20 mouse cellular contexts compared by ENCODE assay signal in genomic region chr5:21358648-21359047, GRCm38 (mm10). TPM values are rescaled to one million over a fixed set of nuclear protein-coding genes. Genes with fewer than 3 reads are reported as not detected.
DNase-seq lines count a peak whose midpoint lies in the region; TF ChIP-seq lines count a peak whose summit lies in the region.
"Had no signal": no experiment of that assay in that cellular context is flagged by ENCODE, and none has a peak within 500 bp of the region (broad histone marks: within the 10 kb centered on the region; RNA-seq: fewer than 3 reads in every experiment).

No protein-coding gene starts in this region.

- TF ChIP-seq RAD21 in CH12.LX (IDR thresholded peaks at IDR 0.05; ENCODE audit: low read depth, low read length), result no peak

- H3K27me3 ChIP-seq in CH12.LX (replicated peaks), result no peaks in the 10 kb centered on the region
- no peaks in the 10 kb centered on the region for H3K27me3 ChIP-seq in forebrain, embryonic 10.5 days (ENCODE audit: poor library complexity, severe bottlenecking)

- H3K79me2 ChIP-seq in CH12.LX (replicated peaks; ENCODE audit: control insufficient read depth, extremely low read depth, insufficient read depth, poor library complexity, severe bottlenecking) (no peaks in the 10 kb centered on the region), macrophage (ENCODE audit: inconsistent target) (no peaks in the 10 kb centered on the region)

- TF ChIP-seq POLR2A in CH12.LX (IDR thresholded peaks at IDR 0.05; ENCODE audit: low read depth, low read length), result no peak
- TF ChIP-seq POLR2A in bone marrow macrophage, adult 2 months (IDR thresholded peaks at IDR 0.05; ENCODE audit: borderline replicate concordance, low read depth, low read length), result no peak

- no peak overlapping the region for H3K9ac ChIP-seq in CH12.LX (ENCODE audit: insufficient read depth, low read depth)

- 58% methylated on average over 3 of the region's 3 CpGs for WGBS in macrophage (ENCODE audit: missing documents)
- WGBS in forebrain, embryonic 10.5 days, result 87% methylated on average over 3 of the region's 3 CpGs

- in situ Hi-C loops in CH12.LX (cut with MboI; ENCODE audit: low pct_ligation_motif_present, low pct_unique_long_range_greater_than_20kb, low sequenced_read_pairs), result no loop called here

- H3K4me2 ChIP-seq in CH12.LX (ENCODE audit: insufficient read depth, low read depth, poor library complexity, severe bottlenecking), result no peak overlapping the region

- H3K9me3 ChIP-seq in CH12.LX (replicated peaks; ENCODE audit: low read length), result peaks cover 3% of the 10 kb centered on the region
- no peaks in the 10 kb centered on the region for H3K9me3 ChIP-seq in forebrain, embryonic 10.5 days

- peak; percentile 63; the same call in 1 of the 2 replicates for TF ChIP-seq EP300 in CH12.LX (IDR thresholded peaks at IDR 0.05; ENCODE audit: low read length)

- H3K4me3 ChIP-seq in CH12.LX (replicated peaks in 1 of 3; ENCODE audit: low read depth in 2 of 3, low read length in 2 of 3, poor library complexity in 1 of 3) (no peak overlapping the region), macrophage (ENCODE audit: inconsistent target) (no peak overlapping the region)
- H3K4me3 ChIP-seq in bone marrow macrophage, adult 2 months (ENCODE audit: insufficient read depth, low read length), result no peak overlapping the region
- H3K4me3 ChIP-seq in forebrain, embryonic 10.5 days, result no peak overlapping the region

- dilution Hi-C loops in CH12.LX (cut with MboI; ENCODE audit: extremely low pct_ligation_motif_present, extremely low pct_unique_long_range_greater_than_20kb, low sequenced_read_pairs), result no loop called here

- no peak for TF ChIP-seq CTCF in CH12.LX (conservative IDR thresholded peaks at IDR 0.05 in 1 of 2, IDR thresholded peaks at IDR 0.05 in 1 of 2; ENCODE audit: low read depth in 2 of 2, low read length in 2 of 2)
- TF ChIP-seq CTCF in bone marrow macrophage, adult 2 months (IDR thresholded peaks at IDR 0.05; ENCODE audit: low read depth, low read length), result no peak

- no peak for DNase-seq in CH12.LX (ENCODE audit: extremely low read depth)
- DNase-seq in layer of hippocampus, adult 18-20 months (ENCODE audit: low spot score in 2 of 2), result no peak
- no peak for DNase-seq in adrenal gland, postnatal 36 days
- DNase-seq in forebrain, embryonic 10.5 days (ENCODE audit: extremely low spot score, low spot score), result no peak
- DNase-seq: adrenal gland, adult 2 months; adrenal gland, adult 8-10 months; adrenal gland, postnatal 10 days; adrenal gland, postnatal 14 days; adrenal gland, postnatal 25 days; B cell, adult 2 months; cerebellum, adult 11 months; cerebellum, adult 11-12 months; cerebellum, adult 18-20 months; cerebellum, adult 2 months; cerebellum, adult 8-10 months; cerebellum, adult 9-10 months had no signal

- peaks cover 4 to 5% of the 10 kb centered on the region in 2 experiments; a peak in 3 of 4 replicates for H3K4me1 ChIP-seq in CH12.LX (ENCODE audit: control insufficient read depth in 1 of 2, insufficient read depth in 2 of 2)
- peaks cover 9% of the 10 kb centered on the region; the same call in 1 of the 2 replicates for H3K4me1 ChIP-seq in bone marrow macrophage, adult 2 months (ENCODE audit: control insufficient read depth, insufficient read depth, low read length)
- peaks cover 14% of the 10 kb centered on the region for H3K4me1 ChIP-seq in forebrain, embryonic 10.5 days

- H3K27ac ChIP-seq in CH12.LX (ENCODE audit: insufficient read depth, low read depth) (no peak overlapping the region), macrophage (peak overlapping the region; percentile 52)
- peak overlapping the region; percentile 36 for H3K27ac ChIP-seq in bone marrow macrophage, adult 2 months (ENCODE audit: insufficient read depth, low read depth, low read length)
- no peak overlapping the region for H3K27ac ChIP-seq in forebrain, embryonic 10.5 days

- no peaks in the 10 kb centered on the region for H3K36me3 ChIP-seq in CH12.LX (replicated peaks in 1 of 2; ENCODE audit: control insufficient read depth in 1 of 2, insufficient read depth in 1 of 2, low read length in 1 of 2)
- no peaks in the 10 kb centered on the region for H3K36me3 ChIP-seq in macrophage (ENCODE audit: inconsistent target)
- H3K36me3 ChIP-seq in forebrain, embryonic 10.5 days (replicated peaks), result no peaks in the 10 kb centered on the region
- H3K36me3 ChIP-seq: G1E had no signal

TF ChIP-seq in CH12.LX, 34 proteins besides CTCF, POLR2A, EP300 and RAD21:
- TF ChIP-seq IRF4 (IDR thresholded peaks at IDR 0.05; ENCODE audit: low read depth, low read length) (peak; percentile 65), JUN (IDR thresholded peaks at IDR 0.05; ENCODE audit: insufficient read depth, low read depth, low read length) (peak; percentile 41; the same call in 1 of the 2 replicates), E2F4 (IDR thresholded peaks at IDR 0.05; ENCODE audit: insufficient replicate concordance, low read depth, low read length) (no peak), PAX5 (IDR thresholded peaks at IDR 0.05; ENCODE audit: low read length) (no peak)

RNA-seq across cellular contexts. Expression of gene Fgl2, which starts 13.8 kb away (rescaled TPM):
- total RNA-seq in CH12.LX (2012; rRNA removed) (7.9 and 10.4 TPM in 2 replicates), CH12.LX (2014; rRNA removed) (0.59 and 0.61 TPM in 2 replicates)
- polyA plus RNA-seq in CH12.LX (2012; ENCODE audit: insufficient read length, low read depth) (0.41 and 0.48 TPM in 2 replicates), macrophage (2018) (22.6 to 148 TPM (median 48.4 TPM) in 3 replicates)
- polyA plus RNA-seq in bone marrow macrophage, adult 2 months (2012; ENCODE audit: insufficient read depth, insufficient read length, missing spikeins), result 32.2 and 33.9 TPM in 2 replicates
- 100 to 1,000 TPM in 13 of 26 experiments, 10 to 100 TPM in 7, 1 to 10 TPM in 6; 3.4 to 423 (median 94.6) TPM for total RNA-seq in macrophage (2018; cell fraction: chromatin; rRNA removed)
- total RNA-seq in macrophage (2018; cell fraction: cytosol; rRNA removed), result 1,000 to 10,000 TPM in 7 of 26 experiments, 100 to 1,000 TPM in 7, 10 to 100 TPM in 12; 52.5 to 1,633 (median 354) TPM
- total RNA-seq in macrophage (2018; cell fraction: nucleus; rRNA removed), result 1,000 to 10,000 TPM in 12 of 26 experiments, 100 to 1,000 TPM in 9, 10 to 100 TPM in 5; 39.4 to 2,545 (median 553) TPM
- 1 to 10 TPM; 1.9 to 2.0 TPM for total RNA-seq in layer of hippocampus, adult 18-20 months (2021)
- total RNA-seq in adrenal gland, postnatal 36 days (2021), result 10 to 100 TPM in 1 of 2 experiments, 1 to 10 TPM in 1; 5.8 to 10.1 TPM
- polyA plus RNA-seq in forebrain, embryonic 10.5 days (2016; fragmentation: Nextera tagmentation; extraction: Ambion mirVana), result 0.98 and 1.1 TPM in 2 replicates
- polyA plus RNA-seq: Patski had no signal

Comparison
In these comparisons a context has a peak if more than half of its experiments do, and no peak if none do; other contexts are left out.
1. H3K27ac ChIP-seq: peak in bone marrow macrophage, adult 2 months (single experiment) and macrophage (single experiment); none in CH12.LX (single experiment) and forebrain, embryonic 10.5 days (single experiment).
2. RNA of gene Fgl2, which starts 13.8 kb away (polyA plus RNA-seq): 22.6 to 148 TPM in macrophage and 32.2 to 33.9 TPM in bone marrow macrophage, adult 2 months; 0.98 to 1.1 TPM in forebrain, embryonic 10.5 days and 0.41 to 0.48 TPM in CH12.LX; every median in the first group is over 10 times any median in the second.